Mouse (Mus musculus): ENCODE measurements at regions not wholly inside any gene's neighbourhood (a gene's known extent, or its start where the extent isn't known, plus 50 kb on each side); places are given as distances from the start of the nearest gene placed in this dataset.

- Histone ChIP-seq H3K4me1 (ENCODE audit: control insufficient read depth in 1 of 2, insufficient read depth in 2 of 2, low read length in 2 of 2) (no peaks in the 10 kb centered on the region), H3K4me3 (ENCODE audit: control insufficient read depth in 1 of 2, insufficient read depth in 1 of 2, low read depth in 2 of 2, low read length in 2 of 2) (no peak overlapping the region), H3K79me2 (ENCODE audit: control insufficient read depth, insufficient read depth, low read length, poor library complexity) (no peaks in the 10 kb centered on the region), H3K27me3 (ENCODE audit: control insufficient read depth in 1 of 2, insufficient read depth in 2 of 2, low read length in 2 of 2) (no peaks in the 10 kb centered on the region), H3K27ac (ENCODE audit: control insufficient read depth, low read depth, low read length) (no peak overlapping the region), H3K9me3 (replicated peaks; ENCODE audit: insufficient read depth, low read length) (no peaks in the 10 kb centered on the region), H3K9ac (ENCODE audit: control insufficient read depth, low read depth, low read length, poor library complexity, severe bottlenecking) (no peak overlapping the region), H3K36me3 (ENCODE audit: control insufficient read depth in 1 of 2, insufficient read depth in 2 of 2, low read length in 2 of 2) (no peaks in the 10 kb centered on the region)
- TF ChIP-seq CTCF (IDR thresholded peaks at IDR 0.05 in 2 of 3, conservative IDR thresholded peaks at IDR 0.05 in 1 of 3; ENCODE audit: control insufficient read depth in 1 of 3, insufficient read depth in 1 of 3, low read depth in 2 of 3, low read length in 3 of 3, poor library complexity in 1 of 3, severe bottlenecking in 1 of 3) (no peak), UBTF (IDR thresholded peaks at IDR 0.05; ENCODE audit: borderline replicate concordance, insufficient read depth, low read depth, low read length) (no peak), RCOR1 (IDR thresholded peaks at IDR 0.05; ENCODE audit: low read depth, low read length) (no peak), ZMIZ1 (IDR thresholded peaks at IDR 0.05; ENCODE audit: low read depth, low read length) (no peak), JUND (IDR thresholded peaks at IDR 0.05; ENCODE audit: low read depth, low read length) (no peak), MEF2A (IDR thresholded peaks at IDR 0.05; ENCODE audit: extremely low read depth, insufficient replicate concordance, low read depth, low read length, poor library complexity, severe bottlenecking) (no peak), ELF1 (IDR thresholded peaks at IDR 0.05; ENCODE audit: low read depth, low read length) (no peak), ZNF384 (IDR thresholded peaks at IDR 0.05; ENCODE audit: low read depth, low read length) (no peak)
- DNase-seq (ENCODE audit: low read depth, low spot score), result no peak
Measured at GRCm38 (mm10) chr5:127057770-127058169, 183.8 kb upstream of the Tmem132c start.

- peak; percentile 2 for DNase-seq (ENCODE audit: low read depth, low spot score)
- no peak for TF ChIP-seq ETS1 (IDR thresholded peaks at IDR 0.05; ENCODE audit: low read depth, low read length)
- TF ChIP-seq CHD2 (IDR thresholded peaks at IDR 0.05; ENCODE audit: low read length), result no peak
- TF ChIP-seq RAD21 (IDR thresholded peaks at IDR 0.05; ENCODE audit: low read depth, low read length), result no peak
- no peak for TF ChIP-seq TAL1 (IDR thresholded peaks at IDR 0.05; ENCODE audit: low read length)
- TF ChIP-seq ZC3H11A (IDR thresholded peaks at IDR 0.05; ENCODE audit: low read depth, low read length), result no peak
- TF ChIP-seq E2F4 (IDR thresholded peaks at IDR 0.05; ENCODE audit: borderline replicate concordance, low read depth, low read length), result no peak
- no peak for TF ChIP-seq TBP (IDR thresholded peaks at IDR 0.05; ENCODE audit: low read depth, low read length)
- TF ChIP-seq USF2 (IDR thresholded peaks at IDR 0.05; ENCODE audit: borderline replicate concordance in 1 of 2, insufficient read depth in 1 of 2, low read depth in 1 of 2, low read length in 2 of 2), result no peak
- no peak for TF ChIP-seq ELF1 (IDR thresholded peaks at IDR 0.05; ENCODE audit: low read depth, low read length)
- Histone ChIP-seq H3K4me3 (ENCODE audit: control insufficient read depth in 1 of 2, insufficient read depth in 1 of 2, low read depth in 2 of 2, low read length in 2 of 2) (no peak overlapping the region), H3K4me1 (ENCODE audit: control insufficient read depth in 1 of 2, insufficient read depth in 2 of 2, low read length in 2 of 2) (no peaks in the 10 kb centered on the region), H3K9ac (ENCODE audit: control insufficient read depth, low read depth, low read length, poor library complexity, severe bottlenecking) (no peak overlapping the region), H3K27ac (ENCODE audit: control insufficient read depth, low read depth, low read length) (no peak overlapping the region), H3K79me2 (ENCODE audit: control insufficient read depth, insufficient read depth, low read length, poor library complexity) (no peaks in the 10 kb centered on the region), H3K27me3 (ENCODE audit: control insufficient read depth in 1 of 2, insufficient read depth in 2 of 2, low read length in 2 of 2) (no peaks in the 10 kb centered on the region), H3K36me3 (ENCODE audit: control insufficient read depth in 1 of 2, insufficient read depth in 2 of 2, low read length in 2 of 2) (no peaks in the 10 kb centered on the region), H3K9me3 (replicated peaks; ENCODE audit: insufficient read depth, low read length) (no peaks in the 10 kb centered on the region)
Measured at GRCm38 (mm10) chr5:127074327-127074726, 167.3 kb upstream of the Tmem132c start.
